Mouse (Mus musculus): ENCODE data around the gene Aldh1a3.

DNA sequence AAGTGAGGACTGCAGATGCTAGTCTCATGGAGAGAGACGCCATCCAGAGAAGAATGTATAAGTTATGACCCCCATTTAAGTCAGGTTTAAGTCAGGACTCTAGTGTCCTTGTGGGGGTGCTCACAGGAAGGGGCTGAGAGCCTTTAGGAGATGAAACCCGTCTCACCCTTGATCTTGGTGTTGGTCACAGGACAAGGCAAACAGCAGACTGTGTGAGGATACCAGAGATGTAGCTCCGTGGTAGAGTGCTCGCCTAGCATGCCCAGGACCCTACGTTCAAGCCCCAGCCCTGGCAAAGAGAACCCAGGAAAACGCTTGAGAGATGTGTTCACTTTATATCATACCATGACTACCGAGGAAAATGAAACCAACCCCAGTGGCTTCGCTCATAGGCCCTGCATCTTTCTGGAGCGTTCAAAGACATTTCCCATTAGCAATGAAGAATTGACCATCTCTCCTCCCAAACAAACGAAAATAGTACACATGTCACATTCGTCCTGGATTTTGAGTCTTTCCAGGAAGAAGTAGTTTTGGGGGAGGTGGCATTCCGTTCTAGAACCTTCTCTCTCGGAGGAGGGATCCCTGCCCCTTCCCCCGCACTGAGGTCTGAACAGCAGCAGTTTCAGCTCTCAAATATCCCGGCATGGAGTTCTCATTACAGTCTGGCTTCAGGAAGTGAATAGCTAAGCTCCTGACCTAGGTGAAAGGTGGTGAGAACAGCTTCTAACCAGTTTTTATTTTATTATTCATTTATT is 21.6 kb upstream of the Aldh1a3 start:
- no peak for TF ChIP-seq CTCF (IDR thresholded peaks at IDR 0.05; ENCODE audit: low read depth)
- TF ChIP-seq EP300 (optimal IDR thresholded peaks at IDR 0.05): no peak

Measured in stomach, postnatal 0 days (tissue).